ENCODE assay signal across 9 mouse cellular contexts in the genomic region with DNA sequence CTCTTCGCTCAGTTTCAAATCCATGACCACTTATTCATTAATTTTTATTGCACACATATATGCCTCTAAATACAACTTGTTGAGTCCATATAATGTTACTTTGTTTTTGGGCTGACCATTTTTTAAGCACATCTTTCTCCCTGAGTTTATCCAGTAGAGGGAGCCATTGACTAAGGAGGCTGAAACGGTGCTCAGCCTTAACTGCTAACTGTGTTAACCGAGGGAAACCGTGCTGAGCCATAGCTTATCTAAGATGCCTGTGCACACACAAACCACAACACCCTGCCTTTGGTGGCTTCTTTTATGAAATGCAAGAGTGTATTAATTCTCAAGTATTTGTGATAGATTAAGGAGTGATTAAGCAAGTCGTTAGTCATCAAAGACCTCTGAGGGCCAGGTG. TPM values are rescaled to one million over a fixed set of nuclear protein-coding genes. Genes with fewer than 3 reads are reported as not detected.
A peak's percentile ranks its signal among the peaks of the same experiment; 100 is the strongest.
DNase-seq lines count a peak whose midpoint lies in the region; ATAC-seq and TF ChIP-seq lines count a peak whose summit lies in the region.
"Had no signal": no experiment of that assay in that cellular context is flagged by ENCODE, and none has a peak within 500 bp of the region (broad histone marks: within the 10 kb centered on the region; RNA-seq: fewer than 3 reads in every experiment).

No protein-coding gene starts in this region.

- TF ChIP-seq EP300 in heart, postnatal 0 days (IDR thresholded peaks at IDR 0.05; ENCODE audit: low read depth): no peak

- intact Hi-C loops in heart, postnatal 36 days (cut with DNase I): loop anchor here (1.0 kb wide), 1 partner anchor 350 kb away; no protein-coding TSS in a partner anchor

- H3K27me3 ChIP-seq in heart, postnatal 0 days (ENCODE audit: control insufficient read depth, insufficient read depth, low read length): no peaks in the 10 kb centered on the region
- H3K27me3 ChIP-seq in embryonic facial prominence, embryonic 14.5 days (replicated peaks; ENCODE audit: control insufficient read depth, insufficient read depth, low read length): no peaks in the 10 kb centered on the region
- no peaks in the 10 kb centered on the region for H3K27me3 ChIP-seq in thymus, adult 2 months (ENCODE audit: control insufficient read depth, insufficient read depth, low read length)
- H3K27me3 ChIP-seq: embryonic facial prominence, embryonic 12.5 days had no signal

- no peak for TF ChIP-seq POLR2A in thymus, adult 2 months (IDR thresholded peaks at IDR 0.05; ENCODE audit: control insufficient read depth, extremely low read depth, insufficient read depth, low read length, poor library complexity)

- H3K4me3 ChIP-seq in heart, postnatal 0 days (ENCODE audit: low read depth, low read length): no peak overlapping the region
- H3K4me3 ChIP-seq in ES-E14 (ENCODE audit: insufficient read depth in 1 of 2, low read depth in 1 of 2, low read length in 2 of 2, poor library complexity in 1 of 2, severe bottlenecking in 1 of 2): no peak overlapping the region
- no peak overlapping the region for H3K4me3 ChIP-seq in embryonic facial prominence, embryonic 14.5 days (ENCODE audit: low read depth, low read length)
- no peak overlapping the region for H3K4me3 ChIP-seq in thymus, adult 2 months (ENCODE audit: control insufficient read depth, insufficient read depth, low read length)
- H3K4me3 ChIP-seq: embryonic facial prominence, embryonic 12.5 days had no signal

- H3K4me1 ChIP-seq in heart, postnatal 0 days (ENCODE audit: control insufficient read depth, insufficient read depth): no peaks in the 10 kb centered on the region
- no peaks in the 10 kb centered on the region for H3K4me1 ChIP-seq in ES-E14 (ENCODE audit: control insufficient read depth in 2 of 2, insufficient read depth in 2 of 2, low read length in 2 of 2, poor library complexity in 1 of 2)
- no peaks in the 10 kb centered on the region for H3K4me1 ChIP-seq in embryonic facial prominence, embryonic 14.5 days (ENCODE audit: control insufficient read depth, insufficient read depth, low read length)
- H3K4me1 ChIP-seq in thymus, adult 2 months (replicated peaks; ENCODE audit: control insufficient read depth, insufficient read depth, low read length): no peaks in the 10 kb centered on the region
- H3K4me1 ChIP-seq: embryonic facial prominence, embryonic 12.5 days had no signal

- H3K9ac ChIP-seq in heart, postnatal 0 days (replicated peaks; ENCODE audit: low read depth, low read length): no peak overlapping the region
- no peak overlapping the region for H3K9ac ChIP-seq in ES-E14 (ENCODE audit: insufficient read depth, low read depth, low read length, poor library complexity, severe bottlenecking)
- H3K9ac ChIP-seq in embryonic facial prominence, embryonic 14.5 days (ENCODE audit: low read depth, low read length): no peak overlapping the region
- H3K9ac ChIP-seq: embryonic facial prominence, embryonic 12.5 days had no signal

- H3K9me3 ChIP-seq in heart, postnatal 0 days (replicated peaks; ENCODE audit: control insufficient read depth, low read length): no peaks in the 10 kb centered on the region
- no peaks in the 10 kb centered on the region for H3K9me3 ChIP-seq in ES-E14 (ENCODE audit: control insufficient read depth, insufficient read depth, low read depth, low read length)
- no peaks in the 10 kb centered on the region for H3K9me3 ChIP-seq in embryonic facial prominence, embryonic 14.5 days (ENCODE audit: control insufficient read depth, low read length)
- H3K9me3 ChIP-seq: embryonic facial prominence, embryonic 12.5 days had no signal

- no peak for DNase-seq in heart, postnatal 0 days (ENCODE audit: low spot score)
- DNase-seq in heart, postnatal 36 days: no peak
- DNase-seq in 3134 (ENCODE audit: extremely low read depth, insufficient read length, low spot score) (peak; percentile 17), ES-E14 (ENCODE audit: low read depth, low spot score) (no peak)
- DNase-seq in embryonic facial prominence, embryonic 14.5 days (ENCODE audit: low spot score): peak; percentile 36
- no peak for DNase-seq in frontal cortex, postnatal 25 days (ENCODE audit: low spot score in 2 of 2)
- DNase-seq in thymus, adult 2 months: no peak
- no peak for DNase-seq in testis, postnatal 10 days (ENCODE audit: low spot score)

- peak; percentile 53; the same call in 1 of the 2 replicates for ATAC-seq in heart, postnatal 0 days (ENCODE audit: insufficient read depth, low read depth)
- ATAC-seq in embryonic facial prominence, embryonic 14.5 days (ENCODE audit: low read depth): 0 out of 2 replicates have a peak, but pooled peaks have one; percentile 37

- no peak overlapping the region for H3K4me2 ChIP-seq in heart, postnatal 0 days (ENCODE audit: low read depth, low read length)
- no peak overlapping the region for H3K4me2 ChIP-seq in embryonic facial prominence, embryonic 14.5 days (ENCODE audit: low read depth, low read length)
- H3K4me2 ChIP-seq: embryonic facial prominence, embryonic 12.5 days had no signal

- in situ Hi-C loops in ES-E14 (cut with MboI; ENCODE audit: low sequenced_read_pairs in 2 of 2, unreplicated experiment in 2 of 2): loop anchor here in 1 of 2 experiments (25.0 kb wide), 1 partner anchor 1103 kb away; no protein-coding TSS in a partner anchor

- TF ChIP-seq CTCF in heart, postnatal 0 days (IDR thresholded peaks at IDR 0.05; ENCODE audit: low read depth): peak; percentile 76
- TF ChIP-seq CTCF in thymus, adult 2 months (IDR thresholded peaks at IDR 0.05; ENCODE audit: borderline replicate concordance, control insufficient read depth, extremely low read depth, insufficient read depth, low read length, poor library complexity): no peak

- WGBS in heart, postnatal 0 days: 34% methylated on average over 5 of the region's 5 CpGs
- 51% methylated on average over 5 of the region's 5 CpGs for WGBS in embryonic facial prominence, embryonic 14.5 days
- WGBS in thymus, adult 2 months: 40% methylated on average over 5 of the region's 5 CpGs

- peaks cover 44% of the 10 kb centered on the region for H3K36me3 ChIP-seq in heart, postnatal 0 days (replicated peaks; ENCODE audit: control insufficient read depth, insufficient read depth, low read length)
- peaks cover 25% of the 10 kb centered on the region for H3K36me3 ChIP-seq in ES-E14 (ENCODE audit: control insufficient read depth, insufficient read depth, low read length, poor library complexity, severe bottlenecking)
- peaks cover 52% of the 10 kb centered on the region for H3K36me3 ChIP-seq in embryonic facial prominence, embryonic 14.5 days (ENCODE audit: control insufficient read depth, insufficient read depth, low read length)
- H3K36me3 ChIP-seq in thymus, adult 2 months (ENCODE audit: control insufficient read depth, insufficient read depth, low read length): peaks cover 21% of the 10 kb centered on the region

- no peak overlapping the region for H3K27ac ChIP-seq in heart, postnatal 0 days (ENCODE audit: low read depth)
- no peak overlapping the region for H3K27ac ChIP-seq in ES-E14 (ENCODE audit: insufficient read depth, low read depth, low read length, poor library complexity, severe bottlenecking)
- H3K27ac ChIP-seq in embryonic facial prominence, embryonic 14.5 days (replicated peaks; ENCODE audit: low read depth, low read length): no peak overlapping the region
- H3K27ac ChIP-seq in thymus, adult 2 months (ENCODE audit: control insufficient read depth, insufficient read depth, low read length): no peak overlapping the region
- H3K27ac ChIP-seq: embryonic facial prominence, embryonic 12.5 days had no signal

TF ChIP-seq in ES-E14, 5 proteins besides CTCF, POLR2A, EP300 and RAD21:
- TF ChIP-seq MAFK (IDR thresholded peaks at IDR 0.05; ENCODE audit: insufficient read depth, low read depth, low read length) (no peak), ZC3H11A (IDR thresholded peaks at IDR 0.05; ENCODE audit: borderline replicate concordance, low read depth, low read length) (peak; percentile 36; the same call in 1 of the 2 replicates)

RNA-seq across cellular contexts. Expression of a gene that starts 7.3 kb away (rescaled TPM):
- total RNA-seq in heart, postnatal 0 days (2014; rRNA removed; ENCODE audit: low replicate concordance): 13.8 and 47.6 TPM in 2 replicates
- polyA plus RNA-seq in heart, postnatal 0 days (2015; fragmentation: Nextera tagmentation; extraction: Ambion mirVana): 31.7 and 36.1 TPM in 2 replicates
- 10 to 100 TPM; 12.7 to 19.5 TPM for total RNA-seq in heart, postnatal 36 days (2021)
- 22.6 and 32.6 TPM in 2 replicates for total RNA-seq in ES-E14 (2012; rRNA removed)
- 54.4 and 70.1 TPM in 2 replicates for polyA plus RNA-seq in embryonic facial prominence, embryonic 14.5 days (2014; fragmentation: Nextera tagmentation; extraction: Ambion mirVana)
- polyA plus RNA-seq in thymus, adult 2 months (2012; rRNA removed): 4.9 TPM in 2 replicates

RNA-seq across cellular contexts. Expression of a gene that starts 29.1 kb away (rescaled TPM):
- 557 and 776 TPM in 2 replicates for total RNA-seq in heart, postnatal 0 days (2014; rRNA removed; ENCODE audit: low replicate concordance)
- 491 and 665 TPM in 2 replicates for polyA plus RNA-seq in heart, postnatal 0 days (2015; fragmentation: Nextera tagmentation; extraction: Ambion mirVana)
- total RNA-seq in heart, postnatal 36 days (2021): 100 to 1,000 TPM; 424 to 684 TPM
- total RNA-seq in ES-E14 (2012; rRNA removed): 5.9 and 6.4 TPM in 2 replicates
- 6.5 and 8.4 TPM in 2 replicates for polyA plus RNA-seq in embryonic facial prominence, embryonic 14.5 days (2014; fragmentation: Nextera tagmentation; extraction: Ambion mirVana)
- polyA plus RNA-seq in thymus, adult 2 months (2012; rRNA removed): 0.59 and 7.7 TPM in 2 replicates

RNA-seq across cellular contexts. Expression of a gene that starts 33.5 kb away (rescaled TPM):
- total RNA-seq in heart, postnatal 0 days (2014; rRNA removed; ENCODE audit: low replicate concordance): not detected in 2 replicates
- polyA plus RNA-seq in heart, postnatal 0 days (2015; fragmentation: Nextera tagmentation; extraction: Ambion mirVana): not detected in 2 replicates
- under 1 TPM; 0.42 to 0.49 TPM for total RNA-seq in heart, postnatal 36 days (2021)
- total RNA-seq in ES-E14 (2012; rRNA removed): 0.09 and 0.11 TPM in 2 replicates
- 0.78 and 1.00 TPM in 2 replicates for polyA plus RNA-seq in embryonic facial prominence, embryonic 14.5 days (2014; fragmentation: Nextera tagmentation; extraction: Ambion mirVana)
- polyA plus RNA-seq in thymus, adult 2 months (2012; rRNA removed): 5.4 and 5.5 TPM in 2 replicates

Comparison
In these comparisons a context has a peak if more than half of its experiments do, and no peak if none do; other contexts are left out.
1. DNase-seq: peak in 3134 (single experiment) and embryonic facial prominence, embryonic 14.5 days (single experiment); none in heart, postnatal 0 days (single experiment), heart, postnatal 36 days (0 of 2), ES-E14 (single experiment), frontal cortex, postnatal 25 days (0 of 2), thymus, adult 2 months (single experiment) and testis, postnatal 10 days (single experiment).
2. RNA of a gene that starts 29.1 kb away (total RNA-seq): 424 to 684 TPM in heart, postnatal 36 days and 557 to 776 TPM in heart, postnatal 0 days; 5.9 to 6.4 TPM in ES-E14; every median in the first group is over 10 times any median in the second.